Mouse (Mus musculus) NIH3T3 (cell line): Measurements from ENCODE around the gene Urad.

ENCODE experiments used
- DNase-seq: peaks from one replicate; pipeline ENCODE4 v3.0.0-alpha.2; 2012; ENCODE audit warnings: low read depth

Gene Urad

GRCm38 (mm10) chr5:147269926-147270672 is 52.1 kb downstream of the Urad start, which contains the start of gene Pdx1:
TSS of gene Pdx1 (plus strand) at chr5:147269959.
- no peak for DNase-seq

- DNase-seq = no peak
Observed at GRCm38 (mm10) chr5:147269371-147269770, 52.9 kb downstream of the Urad start.

GRCm38 (mm10) chr5:147268728-147269127 is 53.5 kb downstream of the Urad start:
- peak; percentile 8 for DNase-seq

- DNase-seq = no peak
Observed at GRCm38 (mm10) chr5:147267434-147267833, 54.8 kb downstream of the Urad start.
